Mouse (Mus musculus) liver, adult 2 months (tissue): ENCODE results near the gene Soga1. TPM values are rescaled to one million over a fixed set of nuclear protein-coding genes. Genes with fewer than 3 reads are reported as not detected.

Experiments
- DNase-seq: peaks from one replicate; pipeline ENCODE4 v3.0.0-alpha.2; 2011; ENCODE audit warnings: low read depth, low spot score; ENCODE audit errors: extremely low read depth
- H3K27ac ChIP-seq: fragments of 200-500 bp; replicated peaks from 2 replicates; pipeline ENCODE4 v1.5.1; 2012; ENCODE audit warnings: low read depth, mild to moderate bottlenecking, control low read depth, inconsistent platforms, low read length; ENCODE audit not compliant: insufficient read depth
- H3K27me3 ChIP-seq: fragments of 200-500 bp; 2 replicates; pipeline ENCODE4 v1.6.1; 2012; ENCODE audit warnings: mild to moderate bottlenecking, moderate library complexity, low read length, inconsistent platforms; ENCODE audit not compliant: control insufficient read depth, insufficient read depth
- H3K36me3 ChIP-seq: fragments of 200-500 bp; 2 replicates; pipeline ENCODE4 v1.6.1; 2012; ENCODE audit warnings: low read length, inconsistent platforms; ENCODE audit not compliant: control insufficient read depth, insufficient read depth
- H3K4me1 ChIP-seq: fragments of 200-500 bp; 2 replicates; pipeline ENCODE4 v1.6.1; 2011; ENCODE audit warnings: low read length; ENCODE audit not compliant: control insufficient read depth, insufficient read depth
- H3K4me3 ChIP-seq: fragments of 200-500 bp; 2 replicates; pipeline ENCODE4 v1.5.1; 2011; ENCODE audit warnings: low read depth, mild to moderate bottlenecking, control low read depth, low read length, moderate library complexity; ENCODE audit not compliant: insufficient read depth
- H3K79me2 ChIP-seq: fragments of 200-500 bp; 2 replicates; pipeline ENCODE4 v1.6.1; 2012; ENCODE audit warnings: inconsistent platforms, mild to moderate bottlenecking, low read length, moderate library complexity; ENCODE audit not compliant: control insufficient read depth, insufficient read depth
- H3K9ac ChIP-seq: fragments of 200-500 bp; 2 replicates; pipeline ENCODE4 v1.6.1; 2012; ENCODE audit warnings: low read depth, mild to moderate bottlenecking, control low read depth, inconsistent platforms, low read length
- CTCF ChIP-seq: fragments of 200-500 bp; IDR thresholded peaks from 2 replicates; pipeline ENCODE4 v1.5.1; 2011; ENCODE audit warnings: low read depth, low read length, control low read depth
- POLR2A ChIP-seq: fragments of 200-500 bp; IDR thresholded peaks from 2 replicates; pipeline ENCODE4 v1.6.1; 2011; ENCODE audit warnings: low read length, control low read depth; ENCODE audit not compliant: insufficient read depth; ENCODE audit errors: extremely low read depth
- WGBS: fragments of 180-500 bp; shearing (Covaris S2); methylation state at CpG from one replicate; pipeline ENCODE4 v1.1.7; 2018; 5-methylcytosine and 5-hydroxymethylcytosine counted together
- polyA plus RNA-seq: library from polyadenylated mRNA; depleted of rRNA; stranded (reverse); fragments of >200 nt; gene quantifications from 2 replicates; pipeline ENCODE4 v1.2.3, GENCODE M21; 2012; rRNA removed
- total RNA-seq: library from RNA; depleted of rRNA; stranded (reverse); fragments of >200 nt; gene quantifications from 2 replicates; pipeline ENCODE4 v1.2.3, GENCODE M21; 2014; rRNA removed

Gene Soga1
- total RNA-seq, result 1.0 and 2.6 TPM in 2 replicates
- 1.1 and 1.5 TPM in 2 replicates for polyA plus RNA-seq

DNA sequence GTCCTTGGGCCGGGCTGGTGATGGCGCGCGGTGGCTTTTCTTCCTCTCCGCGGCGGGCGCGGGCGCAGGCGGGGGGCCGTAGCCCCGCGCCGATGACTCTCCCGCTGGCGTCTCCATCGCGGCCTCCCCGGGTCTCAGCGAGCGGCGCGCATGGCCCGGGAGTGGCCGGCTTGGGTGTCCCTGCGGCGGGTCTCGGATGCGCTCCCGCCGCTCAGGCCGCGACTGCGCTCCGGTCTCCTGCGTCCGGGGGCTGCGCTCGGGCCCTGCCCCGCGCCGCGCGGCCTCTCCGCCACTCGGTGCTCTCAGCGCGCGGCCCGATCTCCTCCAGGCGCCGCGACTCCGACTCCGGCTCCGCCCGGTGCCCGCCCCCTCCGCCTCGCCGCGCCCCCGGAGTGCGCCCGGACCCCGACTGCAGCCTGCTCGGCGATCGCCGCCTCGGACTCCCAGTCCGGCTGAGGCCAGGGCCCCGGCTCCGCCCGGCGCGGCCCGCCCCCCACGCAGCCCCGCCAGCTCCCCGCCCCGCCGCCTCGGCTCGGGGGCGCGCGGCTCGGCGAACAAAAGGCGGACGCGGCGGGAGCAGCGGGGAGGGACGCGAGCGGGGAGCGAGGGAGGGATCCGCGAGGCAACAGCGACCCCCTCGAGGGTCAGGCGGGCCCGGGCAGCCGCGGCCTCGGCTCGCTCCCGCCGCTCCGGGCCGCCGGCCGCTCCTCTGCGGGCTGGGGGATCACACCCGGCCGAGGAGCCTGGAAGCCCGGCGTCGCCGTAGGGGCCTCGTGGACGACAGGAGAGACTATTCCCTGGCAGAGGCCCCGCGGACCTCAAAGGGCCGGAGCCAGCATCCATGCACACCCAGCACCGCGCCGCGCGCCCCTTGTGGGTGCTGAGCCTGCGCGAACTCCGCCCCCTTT lies at the start of gene Soga1:
TSS of gene Soga1 (minus strand) at position 462 of the 908 bp plus-strand sequence.
- no peaks in the 10 kb centered on the region for H3K36me3 ChIP-seq
- H3K79me2 ChIP-seq, result no peaks in the 10 kb centered on the region
- H3K9ac ChIP-seq, result peak within 1 kb of the TSS; percentile 78
- TF ChIP-seq CTCF, result peak; percentile 20
- TF ChIP-seq POLR2A, result no peak
- DNase-seq, result no peak
- peak within 1 kb of the TSS; percentile 92 for H3K4me3 ChIP-seq
- no peak within 1 kb of the TSS; the same call in 1 of the 2 replicates for H3K27ac ChIP-seq
- WGBS, result 1% methylated on average over 125 of the region's 136 CpGs
- peaks cover 7% of the 10 kb centered on the region for H3K4me1 ChIP-seq
- peaks cover 10% of the 10 kb centered on the region for H3K27me3 ChIP-seq

DNA sequence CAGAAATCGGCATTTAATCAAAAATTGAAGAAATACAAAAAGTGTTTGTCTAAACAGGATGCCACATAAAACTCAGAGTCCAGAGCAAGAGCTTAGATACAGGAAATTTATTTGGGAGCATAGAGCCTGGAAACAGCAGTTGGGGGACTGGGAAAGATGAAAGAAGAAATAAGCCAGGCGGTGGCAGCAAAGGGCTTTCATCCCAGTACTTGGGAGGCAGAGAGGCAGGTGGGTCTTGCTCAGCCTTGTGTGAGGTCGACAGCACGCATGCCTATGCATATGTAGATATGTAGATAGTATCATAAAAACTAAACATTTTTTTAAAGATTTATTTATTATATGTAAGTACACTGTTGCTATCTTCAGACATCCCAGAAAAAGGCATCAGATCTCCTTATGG lies 49.0 kb upstream of the Soga1 start:
- peaks cover 3% of the 10 kb centered on the region; the same call in 1 of the 2 replicates for H3K4me1 ChIP-seq
- no peak overlapping the region for H3K4me3 ChIP-seq
- no peaks in the 10 kb centered on the region for H3K27me3 ChIP-seq
- DNase-seq, result no peak
- no peak overlapping the region for H3K9ac ChIP-seq
- H3K36me3 ChIP-seq, result peaks cover 14% of the 10 kb centered on the region
- TF ChIP-seq POLR2A, result no peak
- TF ChIP-seq CTCF, result peak; percentile 38; the same call in 1 of the 2 replicates
- 75% methylated on average over 4 of the region's 4 CpGs for WGBS
- peaks cover 4% of the 10 kb centered on the region; the same call in 1 of the 2 replicates for H3K79me2 ChIP-seq
- no peak overlapping the region for H3K27ac ChIP-seq

DNA sequence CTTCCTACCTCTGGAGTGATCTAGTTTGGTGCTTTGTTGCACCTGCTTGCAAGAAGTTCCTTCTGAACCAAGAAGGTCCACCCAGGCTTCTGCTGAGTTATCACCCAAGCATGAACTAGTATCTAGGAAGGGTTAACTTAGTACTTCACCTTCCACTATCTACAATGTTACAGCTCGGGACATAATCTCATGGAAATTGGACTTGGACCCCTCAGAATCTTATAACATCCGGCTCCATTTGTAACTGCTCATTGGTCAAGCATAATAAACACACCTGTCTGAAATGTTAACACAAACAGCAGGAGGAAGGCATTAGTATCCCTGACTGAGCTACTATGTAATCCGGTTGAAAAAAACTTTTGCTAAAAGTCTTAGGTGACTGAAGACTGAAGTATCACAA lies 48.3 kb upstream of the Soga1 start:
- Histone ChIP-seq H3K27ac (no peak overlapping the region), H3K36me3 (peaks cover 18% of the 10 kb centered on the region), H3K9ac (no peak overlapping the region), H3K79me2 (0 out of 2 replicates have a peak, but pooled peaks cover 3% of the 10 kb centered on the region), H3K27me3 (no peaks in the 10 kb centered on the region), H3K4me1 (peaks cover 3% of the 10 kb centered on the region; the same call in 1 of the 2 replicates), H3K4me3 (no peak overlapping the region)
- no peak for DNase-seq
- 79% methylated on average over 3 of the region's 3 CpGs for WGBS
- no peak for TF ChIP-seq CTCF

DNA sequence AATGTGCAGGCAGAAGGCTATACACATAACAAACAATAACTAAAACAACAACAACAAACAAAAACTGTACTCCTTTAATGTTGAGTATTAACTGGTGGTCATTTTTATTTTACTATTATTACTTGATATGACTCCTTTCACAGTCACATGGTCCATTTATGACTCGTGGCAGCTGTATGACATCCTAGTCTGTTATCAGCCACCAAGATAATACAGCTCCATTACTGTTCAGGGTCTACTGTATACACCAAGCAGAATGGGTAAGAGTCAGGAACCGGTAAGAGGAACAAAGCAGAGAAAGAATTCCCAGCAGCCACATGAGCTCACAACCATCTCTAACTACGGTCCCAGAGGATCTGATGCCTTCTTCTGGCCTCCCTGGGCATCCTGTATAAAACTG lies 46.2 kb upstream of the Soga1 start:
- peaks cover 24% of the 10 kb centered on the region for H3K36me3 ChIP-seq
- WGBS, result 84% methylated on average over 3 of the region's 3 CpGs
- no peak for DNase-seq

GRCm38 (mm10) chr2:157121766-157122165 lies 42.7 kb upstream of the Soga1 start:
- no peak for TF ChIP-seq POLR2A
- TF ChIP-seq CTCF, result no peak
- 92% methylated on average over 8 of the region's 8 CpGs for WGBS
- no peak for DNase-seq
- Histone ChIP-seq H3K9ac (no peak overlapping the region), H3K4me1 (no peaks in the 10 kb centered on the region), H3K79me2 (no peaks in the 10 kb centered on the region), H3K4me3 (no peak overlapping the region), H3K36me3 (peaks cover 30% of the 10 kb centered on the region), H3K27ac (no peak overlapping the region), H3K27me3 (no peaks in the 10 kb centered on the region)

More for the DNA sequence above, 46.2 kb upstream of the Soga1 start:
- Histone ChIP-seq H3K4me1 (no peaks in the 10 kb centered on the region), H3K4me3 (no peak overlapping the region), H3K9ac (no peak overlapping the region), H3K27me3 (no peaks in the 10 kb centered on the region), H3K79me2 (no peaks in the 10 kb centered on the region), H3K27ac (no peak overlapping the region)
- TF ChIP-seq POLR2A (no peak), CTCF (no peak)

DNA sequence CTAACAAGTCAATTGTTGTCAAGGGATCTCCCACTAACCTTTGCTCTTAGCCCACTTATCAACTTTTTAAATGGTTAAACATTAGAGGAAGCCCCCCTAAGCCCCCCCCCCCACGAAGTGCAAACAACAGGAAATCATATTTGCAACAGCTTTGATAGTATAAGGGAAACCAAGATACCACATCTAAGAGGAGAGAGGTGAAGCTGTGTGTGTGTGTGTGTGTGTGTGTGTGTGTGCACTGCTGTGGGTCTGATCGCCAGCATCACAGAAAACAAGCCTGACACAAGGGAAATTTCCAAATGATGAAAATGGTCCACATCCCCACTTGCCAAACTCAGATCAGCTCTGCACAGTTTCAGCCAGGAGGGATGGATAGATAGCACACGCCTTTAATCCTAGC lies 40.0 kb upstream of the Soga1 start:
- Histone ChIP-seq H3K9ac (no peak overlapping the region), H3K27ac (no peak overlapping the region), H3K27me3 (no peaks in the 10 kb centered on the region), H3K4me1 (no peaks in the 10 kb centered on the region), H3K36me3 (peaks cover 34% of the 10 kb centered on the region), H3K79me2 (no peaks in the 10 kb centered on the region), H3K4me3 (no peak overlapping the region)
- TF ChIP-seq POLR2A (no peak), CTCF (no peak)
- 58% methylated on average over 3 of the region's 3 CpGs for WGBS
- no peak for DNase-seq
